Mouse (Mus musculus): ENCODE measurements around the gene Efna5. TPM values are rescaled to one million over a fixed set of nuclear protein-coding genes. Genes with fewer than 3 reads are reported as not detected.

The Efna5 gene
- polyA plus RNA-seq, 1 experiment = 2.5 TPM

DNA sequence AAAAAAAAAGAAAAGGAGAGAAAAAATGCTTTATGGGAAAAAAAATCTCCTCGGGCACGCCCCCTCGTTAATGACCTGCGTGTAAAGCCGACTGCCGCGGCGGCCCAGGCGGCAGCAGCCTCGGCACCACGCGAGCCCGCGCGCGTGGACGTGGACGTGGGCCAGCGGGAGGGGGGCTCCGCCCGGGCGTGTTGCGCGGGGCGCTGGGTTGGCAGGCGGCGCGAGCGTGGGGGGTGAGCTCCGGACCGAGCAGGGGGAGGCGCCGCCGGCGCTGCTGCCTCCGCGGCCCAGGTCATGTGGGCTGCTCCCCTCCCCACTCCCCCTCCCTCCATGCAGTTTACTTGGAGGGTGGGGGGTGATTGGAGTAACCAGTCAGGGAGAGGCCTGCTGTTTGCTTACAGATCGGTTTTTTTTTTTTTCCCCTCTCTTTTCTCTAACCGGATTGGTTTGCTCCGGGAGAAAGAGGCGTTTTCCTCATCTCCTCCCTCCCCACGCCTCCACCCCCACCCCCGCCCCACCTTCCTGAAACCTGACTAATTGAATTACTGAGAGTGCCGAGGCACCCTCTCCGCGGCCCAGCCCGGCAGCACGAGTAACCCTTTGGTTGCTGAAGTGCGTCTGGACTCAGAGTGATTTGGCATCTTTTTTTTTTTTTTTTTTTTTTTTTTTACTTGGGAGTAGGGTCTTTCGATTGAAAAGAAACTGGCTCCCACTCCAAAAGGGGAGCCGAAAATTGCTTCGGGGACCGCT, 1.8 kb upstream of the Efna5 start:
- Histone ChIP-seq H3K27ac (ENCODE audit: insufficient read depth, low read depth, low read length) (peak overlapping the region; percentile 77), H3K27me3 (replicated peaks; ENCODE audit: control insufficient read depth, insufficient read depth, low read length) (no peaks in the 10 kb centered on the region; the same call in 1 of the 2 replicates), H3K4me1 (ENCODE audit: control insufficient read depth, insufficient read depth, low read length) (no peaks in the 10 kb centered on the region), H3K36me3 (ENCODE audit: control insufficient read depth, insufficient read depth, low read length) (no peaks in the 10 kb centered on the region), H3K4me3 (ENCODE audit: insufficient read depth, low read depth, low read length) (peak overlapping the region; percentile 74)
- TF ChIP-seq POLR2A (IDR thresholded peaks at IDR 0.05; ENCODE audit: low read depth, low read length) (no peak), CTCF (conservative IDR thresholded peaks at IDR 0.05; ENCODE audit: insufficient read depth, insufficient read length, low read depth, low read length) (no peak)
- DNase-seq = peak; percentile 80
- under 1% methylated on average over 53 of the region's 53 CpGs for WGBS

DNA sequence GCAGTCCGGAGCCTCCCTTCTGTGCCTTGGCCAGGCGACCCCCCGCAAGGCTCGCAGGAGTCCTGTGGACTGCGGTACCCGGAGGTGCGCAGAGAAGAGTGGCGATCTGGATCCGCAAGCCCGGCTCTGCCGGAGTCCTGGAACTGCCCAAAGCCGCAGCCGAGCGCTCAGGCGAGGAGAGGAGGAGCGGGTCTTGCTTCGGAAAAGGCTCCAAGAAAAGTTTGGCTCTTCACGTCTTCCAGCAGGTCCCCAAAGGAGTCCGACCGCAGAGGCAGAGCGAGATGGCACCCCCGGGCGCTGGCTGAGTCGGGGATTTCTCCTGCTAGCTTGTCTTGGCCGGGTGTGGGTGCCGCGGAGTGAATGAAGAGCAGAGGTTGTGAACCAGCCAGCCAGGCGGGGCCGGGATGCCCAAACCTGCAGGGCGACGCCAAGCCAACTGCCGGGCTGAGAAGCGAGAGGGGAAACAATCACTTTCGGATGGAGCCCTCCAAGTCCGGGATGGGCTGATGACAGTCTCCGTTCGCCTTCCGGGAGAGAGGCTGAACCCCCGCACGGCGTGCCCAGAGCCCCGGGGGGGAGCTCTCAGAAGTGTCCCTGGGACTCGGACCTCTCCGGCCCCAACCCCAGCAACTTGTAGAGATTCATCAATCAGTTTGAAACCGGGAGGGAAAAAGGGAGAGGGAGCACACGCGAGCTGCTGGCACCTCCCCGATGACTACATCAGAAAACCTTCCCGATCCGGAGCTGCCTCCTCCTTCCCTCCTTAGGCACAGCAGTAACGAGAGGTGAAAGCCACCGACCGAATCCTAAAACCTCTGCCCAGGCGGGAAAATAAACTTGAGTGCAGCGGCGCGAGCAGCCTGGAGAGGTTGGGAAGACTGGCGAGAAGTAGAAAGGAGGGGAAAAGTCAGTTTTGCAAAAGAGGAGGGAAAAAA, 941 bp upstream of the Efna5 start:
- no peaks in the 10 kb centered on the region for H3K36me3 ChIP-seq (ENCODE audit: control insufficient read depth, insufficient read depth, low read length)
- H3K4me1 ChIP-seq (ENCODE audit: control insufficient read depth, insufficient read depth, low read length) = no peaks in the 10 kb centered on the region
- TF ChIP-seq POLR2A (IDR thresholded peaks at IDR 0.05; ENCODE audit: low read depth, low read length) = no peak
- no peak for TF ChIP-seq CTCF (conservative IDR thresholded peaks at IDR 0.05; ENCODE audit: insufficient read depth, insufficient read length, low read depth, low read length)
- DNase-seq = peak; percentile 43
- no peaks in the 10 kb centered on the region; the same call in 1 of the 2 replicates for H3K27me3 ChIP-seq (replicated peaks; ENCODE audit: control insufficient read depth, insufficient read depth, low read length)
- peak overlapping the region; percentile 74 for H3K4me3 ChIP-seq (ENCODE audit: insufficient read depth, low read depth, low read length)
- H3K27ac ChIP-seq (ENCODE audit: insufficient read depth, low read depth, low read length) = peak overlapping the region; percentile 77
- under 1% methylated on average over 58 of the region's 58 CpGs for WGBS

DNA sequence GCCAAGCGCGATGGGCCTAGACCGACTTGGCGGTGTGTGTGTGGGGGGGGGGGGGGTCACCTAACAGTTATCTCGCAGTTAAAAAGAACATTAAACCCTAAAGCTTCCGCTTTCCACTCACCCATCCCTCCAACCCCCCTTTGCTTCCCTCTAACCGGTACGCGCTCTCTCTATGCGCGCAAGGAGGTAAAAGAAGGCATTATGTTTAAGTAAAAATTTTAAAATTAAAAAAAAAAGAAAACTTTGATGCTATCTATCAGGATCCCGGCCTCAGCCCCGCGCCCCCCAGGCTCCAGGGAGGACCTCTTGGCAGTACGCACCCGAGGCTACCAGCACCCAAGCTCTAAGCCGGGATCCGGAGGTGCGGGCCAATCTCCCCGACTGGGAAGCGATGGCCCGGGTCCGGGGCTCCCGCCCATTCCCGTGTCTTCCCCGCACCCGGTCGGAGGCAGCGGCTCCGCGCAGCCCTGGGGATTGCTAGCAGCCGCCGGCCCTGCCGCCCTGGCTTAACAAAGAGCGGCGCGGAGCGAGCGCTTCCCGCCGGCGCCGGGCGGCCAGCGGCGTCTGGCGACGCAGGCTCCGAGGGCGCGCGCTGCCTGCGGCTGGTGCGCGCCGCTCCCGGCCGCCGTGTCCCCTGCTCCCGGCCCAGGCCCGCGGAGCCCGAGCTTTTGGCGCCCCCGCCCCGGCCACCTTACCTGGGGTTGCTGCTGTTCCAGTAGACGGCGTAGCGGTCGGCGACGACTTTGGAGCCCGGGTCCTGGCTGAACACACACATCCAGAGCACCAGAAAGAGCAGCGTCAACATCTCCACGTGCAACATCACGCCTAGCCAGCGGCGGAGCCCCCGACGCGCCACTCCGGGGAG, 574 bp downstream of the Efna5 start:
- Histone ChIP-seq H3K27ac (ENCODE audit: insufficient read depth, low read depth, low read length) (no peak overlapping the region), H3K4me3 (ENCODE audit: insufficient read depth, low read depth, low read length) (peak overlapping the region; percentile 74), H3K4me1 (ENCODE audit: control insufficient read depth, insufficient read depth, low read length) (no peaks in the 10 kb centered on the region), H3K36me3 (ENCODE audit: control insufficient read depth, insufficient read depth, low read length) (no peaks in the 10 kb centered on the region), H3K27me3 (replicated peaks; ENCODE audit: control insufficient read depth, insufficient read depth, low read length) (no peaks in the 10 kb centered on the region; the same call in 1 of the 2 replicates)
- TF ChIP-seq CTCF (conservative IDR thresholded peaks at IDR 0.05; ENCODE audit: insufficient read depth, insufficient read length, low read depth, low read length) (no peak), POLR2A (IDR thresholded peaks at IDR 0.05; ENCODE audit: low read depth, low read length) (no peak)
- WGBS = under 1% methylated on average over 82 of the region's 82 CpGs
- DNase-seq = peak; percentile 55

DNA sequence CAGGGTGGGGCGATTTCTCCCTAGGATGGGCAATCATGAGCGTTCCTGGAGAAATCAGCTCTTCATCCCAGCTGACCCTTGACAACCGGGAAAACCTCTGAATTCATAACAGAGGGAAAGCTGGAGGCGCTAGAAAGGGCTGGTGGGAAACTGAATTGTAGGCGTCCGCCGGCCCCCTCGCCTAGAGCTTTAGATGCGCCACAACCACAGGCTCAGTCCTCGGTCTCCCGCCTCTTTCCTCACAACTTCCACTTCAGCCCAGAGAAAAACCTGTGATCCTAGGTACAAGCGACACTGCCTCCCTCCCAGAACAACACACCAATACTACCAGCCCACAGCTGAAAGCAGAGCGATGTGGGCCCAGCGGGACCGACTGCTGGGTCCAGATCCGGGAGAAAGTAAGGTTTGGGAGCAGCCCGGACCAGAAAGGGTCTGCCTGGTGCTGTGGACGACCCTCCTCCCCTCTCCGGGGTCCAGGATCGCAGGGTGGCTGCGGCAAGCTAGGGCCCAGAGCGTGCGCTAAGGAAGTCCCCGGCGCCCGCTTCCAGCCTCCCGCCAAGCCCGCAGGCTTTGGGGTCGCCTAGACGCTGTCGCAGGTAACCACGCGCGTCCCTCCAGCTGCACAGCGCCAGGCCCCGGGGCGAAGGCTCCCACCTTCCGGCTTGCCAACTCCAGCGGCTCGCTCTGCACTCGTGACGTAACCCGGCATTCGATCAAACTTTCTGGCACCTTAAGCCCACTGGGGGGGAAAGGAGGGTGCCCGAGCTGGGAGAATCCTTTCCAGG, 1.4 kb downstream of the Efna5 start:
- peak; percentile 27 for DNase-seq
- H3K27ac ChIP-seq (ENCODE audit: insufficient read depth, low read depth, low read length) = no peak overlapping the region
- no peak for TF ChIP-seq CTCF (conservative IDR thresholded peaks at IDR 0.05; ENCODE audit: insufficient read depth, insufficient read length, low read depth, low read length)
- no peak for TF ChIP-seq POLR2A (IDR thresholded peaks at IDR 0.05; ENCODE audit: low read depth, low read length)
- 4% methylated on average over 45 of the region's 45 CpGs for WGBS
- H3K4me1 ChIP-seq (ENCODE audit: control insufficient read depth, insufficient read depth, low read length) = no peaks in the 10 kb centered on the region
- no peaks in the 10 kb centered on the region for H3K36me3 ChIP-seq (ENCODE audit: control insufficient read depth, insufficient read depth, low read length)
- no peaks in the 10 kb centered on the region; the same call in 1 of the 2 replicates for H3K27me3 ChIP-seq (replicated peaks; ENCODE audit: control insufficient read depth, insufficient read depth, low read length)
- peak overlapping the region; percentile 74 for H3K4me3 ChIP-seq (ENCODE audit: insufficient read depth, low read depth, low read length)

DNA sequence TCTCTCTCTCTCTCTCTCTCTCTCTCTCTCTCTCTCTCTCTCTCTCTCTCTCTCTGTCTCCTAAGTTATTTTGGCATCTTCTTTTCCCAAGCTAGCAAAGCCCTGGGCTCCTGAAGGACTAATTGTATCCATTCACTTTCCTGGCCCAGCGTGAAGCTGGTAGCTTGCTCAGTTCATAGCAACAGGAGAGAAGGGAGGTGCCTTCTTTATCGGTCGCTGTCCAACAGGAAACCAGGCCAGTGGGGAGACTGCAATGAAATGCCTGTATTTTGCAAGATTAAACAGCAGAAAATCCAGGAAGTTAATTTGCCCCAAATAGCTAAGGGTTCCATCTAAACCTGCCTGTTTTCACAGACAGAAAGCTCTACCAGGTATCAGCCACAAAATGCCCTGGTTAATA, 5.4 kb downstream of the Efna5 start:
- Histone ChIP-seq H3K4me3 (ENCODE audit: insufficient read depth, low read depth, low read length) (no peak overlapping the region), H3K36me3 (ENCODE audit: control insufficient read depth, insufficient read depth, low read length) (no peaks in the 10 kb centered on the region), H3K27ac (ENCODE audit: insufficient read depth, low read depth, low read length) (no peak overlapping the region), H3K27me3 (replicated peaks; ENCODE audit: control insufficient read depth, insufficient read depth, low read length) (no peaks in the 10 kb centered on the region; the same call in 1 of the 2 replicates), H3K4me1 (ENCODE audit: control insufficient read depth, insufficient read depth, low read length) (no peaks in the 10 kb centered on the region)
- no peak for TF ChIP-seq CTCF (conservative IDR thresholded peaks at IDR 0.05; ENCODE audit: insufficient read depth, insufficient read length, low read depth, low read length)
- TF ChIP-seq POLR2A (IDR thresholded peaks at IDR 0.05; ENCODE audit: low read depth, low read length) = no peak
- WGBS = 33% methylated on average over 3 of the region's 3 CpGs
- DNase-seq = no peak

DNA sequence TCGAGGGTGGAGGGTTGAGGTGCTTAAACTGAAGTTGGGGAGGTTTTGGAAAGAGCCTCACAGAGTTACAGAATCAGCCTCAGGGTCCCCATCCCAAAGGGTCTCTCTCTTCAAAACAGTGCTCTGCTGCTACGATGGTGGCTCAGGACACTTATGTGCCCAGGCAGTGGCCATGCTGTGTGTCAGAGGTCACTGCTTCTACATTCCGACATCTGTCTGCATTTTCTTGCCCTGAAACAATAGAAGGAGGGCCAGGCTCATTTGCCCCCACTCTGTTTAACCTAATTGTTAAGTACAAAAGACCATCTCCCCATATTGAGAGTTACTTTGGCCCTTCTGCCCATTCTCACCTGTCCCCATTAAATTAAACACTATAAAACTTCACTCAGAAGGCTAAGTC, 9.2 kb downstream of the Efna5 start:
- Histone ChIP-seq H3K36me3 (ENCODE audit: control insufficient read depth, insufficient read depth, low read length) (no peaks in the 10 kb centered on the region), H3K4me3 (ENCODE audit: insufficient read depth, low read depth, low read length) (no peak overlapping the region), H3K4me1 (ENCODE audit: control insufficient read depth, insufficient read depth, low read length) (no peaks in the 10 kb centered on the region), H3K27ac (ENCODE audit: insufficient read depth, low read depth, low read length) (no peak overlapping the region), H3K27me3 (replicated peaks; ENCODE audit: control insufficient read depth, insufficient read depth, low read length) (no peaks in the 10 kb centered on the region)
- 65% methylated on average over 3 of the region's 3 CpGs for WGBS
- TF ChIP-seq POLR2A (IDR thresholded peaks at IDR 0.05; ENCODE audit: low read depth, low read length) (no peak), CTCF (conservative IDR thresholded peaks at IDR 0.05; ENCODE audit: insufficient read depth, insufficient read length, low read depth, low read length) (no peak)
- DNase-seq = no peak
